Mouse (Mus musculus) bone marrow macrophage, adult 2 months (primary cell): ENCODE results near the gene Cyp2c55. TPM values are rescaled to one million over a fixed set of nuclear protein-coding genes. Genes with fewer than 3 reads are reported as not detected.

Source experiments
- H3K27ac ChIP-seq: 2 replicates; pipeline ENCODE4 v1.5.1; 2012; ENCODE audit warnings: low read depth, low read length; ENCODE audit not compliant: insufficient read depth
- H3K4me1 ChIP-seq: 2 replicates; pipeline ENCODE4 v1.6.1; 2012; ENCODE audit warnings: low read length; ENCODE audit not compliant: control insufficient read depth, insufficient read depth
- H3K4me3 ChIP-seq: 2 replicates; pipeline ENCODE4 v1.5.1; 2012; ENCODE audit warnings: mild to moderate bottlenecking, low read length, moderate library complexity; ENCODE audit not compliant: insufficient read depth
- CTCF ChIP-seq: IDR thresholded peaks from 2 replicates; pipeline ENCODE4 v1.5.1; 2012; ENCODE audit warnings: low read depth, mild to moderate bottlenecking, low read length, moderate library complexity
- POLR2A ChIP-seq: IDR thresholded peaks from 2 replicates; pipeline ENCODE4 v1.6.1; 2012; ENCODE audit warnings: mild to moderate bottlenecking, low read depth, low read length, borderline replicate concordance
- polyA plus RNA-seq: library from polyadenylated mRNA; stranded (reverse); fragments of >200 nt; gene quantifications from 2 replicates; pipeline ENCODE4 v1.2.4, GENCODE M21; 2012; ENCODE audit not compliant: missing spikeins, insufficient read depth, insufficient read length

The Cyp2c55 gene
- not detected in 2 replicates for polyA plus RNA-seq

GRCm38 (mm10) chr19:39006715-39007114 lies at the start of gene Cyp2c55:
Cyp2c55 (plus strand) TSS chr19:39007019.
- TF ChIP-seq CTCF: no peak
- TF ChIP-seq POLR2A: no peak
- no peak within 1 kb of the TSS for H3K27ac ChIP-seq
- H3K4me1 ChIP-seq: no peaks in the 10 kb centered on the region
- H3K4me3 ChIP-seq: no peak within 1 kb of the TSS

GRCm38 (mm10) chr19:38970741-38971140 lies 36.1 kb upstream of the Cyp2c55 start:
- no peak overlapping the region for H3K27ac ChIP-seq
- peaks cover 4% of the 10 kb centered on the region for H3K4me1 ChIP-seq
- no peak for TF ChIP-seq CTCF
- TF ChIP-seq POLR2A: no peak
- no peak overlapping the region for H3K4me3 ChIP-seq

DNA sequence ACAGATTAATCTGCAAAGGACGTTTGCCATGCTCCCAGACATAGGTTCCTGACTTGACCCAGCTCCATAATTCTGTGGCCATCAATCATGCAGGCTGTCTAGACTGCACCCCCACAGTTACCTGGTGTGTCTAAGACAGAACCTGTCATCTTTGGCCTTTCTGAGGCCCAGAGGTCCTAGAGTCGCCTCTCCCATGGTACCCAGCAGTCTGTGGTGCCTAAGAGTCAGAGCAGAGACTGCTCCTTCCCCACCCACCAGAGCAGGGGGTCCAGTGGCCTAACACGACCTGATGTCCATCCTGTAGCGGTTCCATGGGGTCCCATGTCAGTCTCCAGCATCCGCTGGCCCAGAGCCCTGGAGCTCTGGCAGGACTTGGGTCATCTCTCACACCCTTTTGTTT lies 34.2 kb upstream of the Cyp2c55 start:
- Histone ChIP-seq H3K4me1 (peaks cover 4% of the 10 kb centered on the region), H3K27ac (no peak overlapping the region), H3K4me3 (no peak overlapping the region)
- no peak for TF ChIP-seq POLR2A
- no peak for TF ChIP-seq CTCF

DNA sequence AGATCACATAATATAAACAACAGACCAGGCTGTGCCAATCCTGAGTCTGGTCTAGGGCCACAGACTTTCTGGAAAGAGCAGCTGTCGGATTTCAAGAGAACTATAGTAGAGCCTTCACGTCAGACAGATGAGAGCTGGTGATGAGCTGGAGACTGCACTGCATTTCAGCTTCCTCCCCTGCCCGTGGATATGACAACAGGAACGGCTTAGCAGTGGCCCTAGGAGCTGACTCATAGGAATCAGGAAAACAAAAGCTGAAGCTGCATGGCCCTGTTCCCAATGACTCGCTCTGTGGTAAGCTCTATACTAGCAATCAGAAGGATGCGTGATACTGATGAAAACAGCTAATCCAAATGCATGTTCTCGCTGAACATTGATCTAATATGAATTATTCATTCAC lies 33.2 kb upstream of the Cyp2c55 start:
- no peak overlapping the region for H3K27ac ChIP-seq
- H3K4me1 ChIP-seq: peaks cover 4% of the 10 kb centered on the region
- TF ChIP-seq CTCF (no peak), POLR2A (no peak)
- no peak overlapping the region for H3K4me3 ChIP-seq

- H3K27ac ChIP-seq: no peak overlapping the region
- TF ChIP-seq POLR2A (no peak), CTCF (no peak)
Observed at GRCm38 (mm10) chr19:38976269-38976668, 30.6 kb upstream of the Cyp2c55 start.

DNA sequence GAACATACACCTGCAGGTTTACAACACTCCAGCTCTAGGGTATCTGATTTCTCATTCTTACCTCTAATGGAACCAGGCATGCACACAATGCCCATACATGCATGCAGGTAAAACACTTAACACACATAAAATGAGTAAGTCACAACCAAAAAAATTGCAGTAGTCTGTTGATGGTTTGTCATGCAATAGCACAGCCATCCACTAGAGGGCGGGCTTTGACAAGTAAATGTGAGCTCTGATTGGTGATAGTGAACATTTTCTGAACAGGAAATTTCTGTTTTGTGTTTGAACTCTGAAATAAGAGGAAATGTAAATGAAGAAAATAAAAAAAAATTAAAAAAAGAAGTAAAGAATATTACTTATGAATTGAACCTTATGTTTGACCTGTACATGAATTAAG lies 24.9 kb upstream of the Cyp2c55 start:
- no peaks in the 10 kb centered on the region for H3K4me1 ChIP-seq
- H3K27ac ChIP-seq: no peak overlapping the region
- TF ChIP-seq POLR2A (no peak), CTCF (no peak)
- no peak overlapping the region for H3K4me3 ChIP-seq

More at GRCm38 (mm10) chr19:38976269-38976668, 30.6 kb upstream of the Cyp2c55 start:
- Histone ChIP-seq H3K4me3 (no peak overlapping the region), H3K4me1 (no peaks in the 10 kb centered on the region)

DNA sequence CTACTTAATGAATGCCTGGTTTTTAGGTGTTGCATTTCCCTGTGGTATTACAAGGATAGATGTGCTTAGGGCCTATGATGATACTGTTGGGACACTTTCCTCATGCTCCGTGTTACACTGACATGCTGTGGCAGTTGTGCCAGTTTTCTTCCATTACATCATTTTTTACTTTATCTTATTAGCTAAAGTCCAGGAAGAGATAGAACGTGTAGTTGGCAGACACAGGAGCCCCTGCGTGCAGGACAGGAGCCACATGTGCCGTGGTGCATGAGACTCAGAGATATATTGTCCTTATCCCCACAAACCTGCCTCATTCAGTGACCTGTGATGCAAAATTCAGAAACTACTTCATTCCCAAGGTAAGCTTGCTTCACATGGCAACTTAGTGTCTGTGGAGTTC lies 8.6 kb upstream of the Cyp2c55 start:
- Histone ChIP-seq H3K27ac (no peak overlapping the region), H3K4me3 (no peak overlapping the region), H3K4me1 (no peaks in the 10 kb centered on the region)
- no peak for TF ChIP-seq CTCF
- no peak for TF ChIP-seq POLR2A

- Histone ChIP-seq H3K27ac (no peak overlapping the region), H3K4me1 (no peaks in the 10 kb centered on the region), H3K4me3 (no peak overlapping the region)
- TF ChIP-seq CTCF (no peak), POLR2A (no peak)
Observed at GRCm38 (mm10) chr19:38998676-38999075, 8.1 kb upstream of the Cyp2c55 start.

- Histone ChIP-seq H3K4me3 (no peak overlapping the region), H3K27ac (no peak overlapping the region), H3K4me1 (no peaks in the 10 kb centered on the region)
- TF ChIP-seq CTCF (no peak), POLR2A (no peak)
Observed at GRCm38 (mm10) chr19:39005132-39005531, 1.7 kb upstream of the Cyp2c55 start.

GRCm38 (mm10) chr19:39057928-39058327 lies 51.1 kb downstream of the Cyp2c55 start:
- Histone ChIP-seq H3K4me1 (no peaks in the 10 kb centered on the region), H3K4me3 (no peak overlapping the region), H3K27ac (no peak overlapping the region)
- TF ChIP-seq POLR2A: no peak
- TF ChIP-seq CTCF: no peak

- H3K27ac ChIP-seq: no peak within 1 kb of the TSS
- no peak within 1 kb of the TSS for H3K4me3 ChIP-seq
- TF ChIP-seq POLR2A (no peak), CTCF (no peak)
- no peaks in the 10 kb centered on the region for H3K4me1 ChIP-seq
Observed at GRCm38 (mm10) chr19:39060719-39061118, 53.9 kb downstream of the Cyp2c55 start, which contains the start of gene Cyp2c65. Cyp2c65 (plus strand) TSS chr19:39061015.

Other genes with a start within 250 kb of the Cyp2c55 start
- 5.9 and 7.2 TPM in 2 replicates for gene Noc3l, start 187.8 kb upstream of the Cyp2c55 start, polyA plus RNA-seq
- 3.8 and 4.5 TPM in 2 replicates for gene Tbc1d12, start 170.4 kb upstream of the Cyp2c55 start, polyA plus RNA-seq
- 18.2 and 19.5 TPM in 2 replicates for gene Hells, start 76.1 kb upstream of the Cyp2c55 start, polyA plus RNA-seq
- not detected in 2 replicates for gene Cyp2c65, start 54.0 kb downstream of the Cyp2c55 start, polyA plus RNA-seq
- not detected in 2 replicates for gene Cyp2c66, start 106.9 kb downstream of the Cyp2c55 start, polyA plus RNA-seq